Mouse (Mus musculus): ENCODE data around the gene B3gat2.

B3gat2 gene

GRCm38 (mm10) chr1:23826887-23827758, 65.6 kb downstream of the B3gat2 start:
- DNase-seq (ENCODE audit: extremely low read depth, insufficient read length, low spot score): no peak

DNA sequence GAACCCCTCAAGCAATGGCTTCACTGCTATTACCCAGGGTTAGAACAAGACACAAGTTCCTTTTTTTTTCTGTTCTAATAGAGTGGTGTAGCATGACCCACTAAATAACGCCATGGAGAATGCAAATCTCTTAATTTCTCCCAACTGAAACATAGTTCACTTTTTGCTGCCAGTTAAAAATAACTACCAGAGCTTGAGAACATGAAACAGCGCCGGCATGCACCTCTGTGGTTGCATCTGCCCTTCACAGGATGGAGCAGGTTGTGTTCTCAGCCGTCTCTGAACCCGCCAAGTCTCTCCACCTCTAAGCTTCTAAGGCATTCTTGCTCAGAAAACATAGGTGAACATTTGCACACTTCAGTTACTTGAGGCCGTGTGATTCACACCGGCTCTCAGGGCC, 72.7 kb downstream of the B3gat2 start:
- DNase-seq (ENCODE audit: extremely low read depth, insufficient read length, low spot score): no peak

DNA sequence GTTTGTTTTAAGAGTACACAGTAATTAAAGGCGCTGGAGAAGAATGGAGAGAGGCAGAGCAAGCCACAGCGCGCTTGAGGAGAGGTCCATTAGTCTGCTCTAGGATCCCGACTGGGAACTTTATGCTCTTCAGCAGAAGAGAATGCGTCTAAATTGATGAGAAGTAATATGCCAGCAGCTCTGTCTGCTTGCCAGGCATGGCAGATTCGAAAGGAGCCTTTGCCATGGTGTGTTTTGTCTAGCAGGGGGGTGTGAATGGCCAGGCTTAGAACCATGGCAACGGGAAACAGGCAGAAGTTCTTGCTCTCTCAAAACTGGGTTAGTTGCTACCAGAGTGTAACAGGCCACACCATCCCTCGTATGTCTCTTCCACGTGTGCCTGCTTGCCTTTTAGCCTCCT, 73.3 kb downstream of the B3gat2 start:
- no peak for DNase-seq (ENCODE audit: extremely low read depth, insufficient read length, low spot score)

- DNase-seq (ENCODE audit: extremely low read depth, insufficient read length, low spot score): no peak
Observed at GRCm38 (mm10) chr1:23836630-23837029, 75.1 kb downstream of the B3gat2 start.

DNA sequence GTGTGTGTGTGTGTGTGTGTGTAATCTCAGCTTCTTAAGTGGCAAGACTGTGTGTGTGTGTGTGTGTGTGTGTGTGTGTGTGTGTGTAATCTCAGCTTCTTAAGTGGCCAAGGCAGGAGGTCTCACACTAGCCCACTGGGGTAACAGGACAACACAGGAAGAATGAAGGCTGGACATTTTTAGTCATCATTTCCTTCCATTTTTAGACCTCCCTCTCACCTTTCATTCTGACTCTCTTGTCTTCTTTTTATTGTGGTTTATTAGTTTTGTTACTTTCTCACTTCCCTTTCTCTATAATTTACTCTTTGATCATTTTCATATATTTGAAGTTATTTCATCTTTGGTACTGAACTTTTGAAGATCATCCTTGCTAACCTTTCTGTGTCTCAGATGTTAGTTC, 79.4 kb downstream of the B3gat2 start:
- no peak for DNase-seq (ENCODE audit: extremely low read depth, insufficient read length, low spot score)

DNA sequence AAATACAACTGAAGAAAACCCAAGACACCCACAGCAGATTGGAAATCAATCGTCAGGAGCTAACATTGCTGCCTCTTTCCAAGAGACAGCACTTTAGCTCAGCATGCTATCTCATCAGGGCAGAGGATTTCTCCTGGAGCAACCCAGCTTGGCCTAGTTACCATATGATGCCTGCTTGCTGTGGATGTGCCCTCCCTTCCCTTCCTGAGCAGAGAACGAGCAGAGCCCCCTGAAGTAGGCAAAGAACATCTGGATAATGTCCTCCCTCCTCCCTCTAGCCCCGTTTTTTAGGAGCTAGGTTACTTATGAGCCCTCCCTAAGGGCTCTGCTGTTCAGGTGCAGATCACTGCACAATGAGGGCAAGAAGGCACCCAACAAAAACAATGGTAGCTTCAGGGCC, 81.1 kb downstream of the B3gat2 start:
- no peak for DNase-seq (ENCODE audit: extremely low read depth, insufficient read length, low spot score)

DNA sequence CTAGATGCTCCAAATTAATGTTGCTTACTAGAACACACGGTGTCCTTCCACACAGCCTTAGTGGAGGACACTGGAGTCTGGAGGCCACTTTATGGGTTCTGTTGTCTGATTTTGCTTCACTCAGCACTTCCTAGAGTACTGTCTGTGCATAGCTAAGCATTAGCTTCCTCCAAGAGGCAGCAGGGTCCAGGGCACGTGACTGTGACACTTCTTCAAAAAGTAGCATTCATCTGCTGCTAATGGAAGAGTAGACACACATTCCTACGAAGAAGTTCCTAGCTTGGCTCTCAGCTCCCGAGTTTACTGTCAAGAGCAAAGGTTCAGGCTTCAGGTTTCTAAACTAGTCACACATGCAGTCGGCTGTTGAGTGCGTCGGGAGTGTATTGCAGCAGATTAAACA, 82.2 kb downstream of the B3gat2 start:
- no peak for DNase-seq (ENCODE audit: extremely low read depth, insufficient read length, low spot score)

DNA sequence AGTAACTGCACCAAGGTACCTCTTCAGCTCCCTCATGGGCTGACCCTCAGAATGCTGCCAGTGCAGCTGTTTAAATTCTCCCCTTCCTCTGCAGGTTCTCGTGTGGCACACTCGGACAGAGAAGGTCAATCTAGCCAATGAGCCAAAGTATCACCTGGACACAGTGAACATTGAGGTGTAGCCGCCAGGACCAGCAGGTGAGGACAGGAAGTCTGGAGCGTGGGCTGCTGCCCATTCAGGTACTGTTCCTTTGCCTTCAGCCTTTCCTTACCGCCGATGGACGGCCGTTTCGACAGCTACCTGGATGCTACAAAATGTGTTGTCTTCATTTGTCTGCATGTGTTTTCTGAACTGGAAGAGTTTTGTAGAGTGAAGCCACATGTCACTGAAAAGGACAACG, 83.5 kb downstream of the B3gat2 start:
- DNase-seq (ENCODE audit: extremely low read depth, insufficient read length, low spot score): no peak

GRCm38 (mm10) chr1:23846044-23846680, 84.6 kb downstream of the B3gat2 start:
- DNase-seq (ENCODE audit: extremely low read depth, insufficient read length, low spot score): no peak

GRCm38 (mm10) chr1:23855623-23856022, 94.1 kb downstream of the B3gat2 start:
- no peak for DNase-seq (ENCODE audit: extremely low read depth, insufficient read length, low spot score)

DNA sequence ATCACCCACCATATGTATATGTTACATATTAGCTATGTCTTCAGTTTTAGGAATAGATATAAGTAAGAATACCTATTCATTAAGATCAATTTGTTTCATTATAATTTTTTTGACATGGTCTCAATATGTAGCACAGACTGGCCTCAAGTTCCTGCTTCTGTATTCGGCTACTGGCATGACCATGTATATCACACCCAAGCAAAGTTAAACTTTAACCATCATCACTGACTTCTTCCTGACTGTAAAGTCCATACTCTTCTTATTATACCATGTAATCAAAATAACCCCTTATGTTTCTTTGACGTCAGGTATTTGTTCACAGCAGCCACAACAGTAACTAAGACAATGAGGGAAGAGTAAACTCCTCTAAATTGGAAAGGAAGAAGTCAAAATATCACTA, 99.4 kb downstream of the B3gat2 start:
- DNase-seq (ENCODE audit: extremely low read depth, insufficient read length, low spot score): no peak

DNA sequence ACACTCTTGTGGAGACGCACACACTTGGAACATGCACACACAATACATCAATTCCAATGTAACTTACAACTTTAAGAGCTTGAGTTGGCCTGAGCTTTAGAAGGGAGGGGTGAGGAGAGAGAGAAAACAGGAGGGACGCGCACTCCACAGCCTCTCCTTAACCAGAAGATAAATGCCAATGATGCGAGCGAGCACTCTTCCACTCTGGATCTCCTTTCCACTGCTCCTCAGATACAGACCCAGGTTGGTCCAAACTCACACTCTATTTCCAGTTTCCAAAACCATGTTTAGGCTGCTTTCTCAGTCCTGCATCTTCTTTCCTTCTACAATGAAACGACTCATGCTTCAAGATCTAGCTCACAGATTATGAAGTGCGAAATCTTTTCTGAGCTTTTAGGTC, 104.0 kb downstream of the B3gat2 start:
- DNase-seq (ENCODE audit: extremely low read depth, insufficient read length, low spot score): no peak

DNA sequence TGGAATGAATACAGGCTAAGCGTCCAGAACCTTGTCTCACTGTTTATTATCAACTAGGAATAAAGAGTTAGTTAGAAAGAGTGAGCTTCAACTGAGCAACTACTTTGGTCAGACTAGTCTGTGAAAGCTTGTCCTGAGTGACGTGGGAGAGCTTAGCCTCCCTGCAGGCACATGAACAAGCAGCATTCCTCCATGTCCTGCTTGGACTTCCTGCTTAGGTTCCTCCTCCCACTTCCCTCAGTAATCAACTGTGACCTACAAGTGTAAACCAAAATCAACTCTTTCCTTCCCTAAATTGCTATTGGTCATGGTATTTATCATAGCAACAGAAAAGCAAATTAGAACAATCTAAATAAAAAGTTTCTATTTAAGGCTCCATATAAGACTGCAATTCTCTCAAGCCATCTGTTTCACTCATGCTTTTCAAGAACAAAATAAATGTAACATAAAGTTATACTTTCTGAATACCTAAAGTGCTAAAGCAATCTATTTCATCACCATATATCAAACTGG, 105.9 kb downstream of the B3gat2 start:
- no peak for DNase-seq (ENCODE audit: extremely low read depth, insufficient read length, low spot score)

- no peak for DNase-seq (ENCODE audit: extremely low read depth, insufficient read length, low spot score)
Observed at GRCm38 (mm10) chr1:23872194-23872593, 110.6 kb downstream of the B3gat2 start.

- DNase-seq (ENCODE audit: extremely low read depth, insufficient read length, low spot score): no peak
Observed at GRCm38 (mm10) chr1:23882681-23883080, 121.1 kb downstream of the B3gat2 start.

- no peak for DNase-seq (ENCODE audit: extremely low read depth, insufficient read length, low spot score)
Observed at GRCm38 (mm10) chr1:23884087-23884668, 122.6 kb downstream of the B3gat2 start.

DNA sequence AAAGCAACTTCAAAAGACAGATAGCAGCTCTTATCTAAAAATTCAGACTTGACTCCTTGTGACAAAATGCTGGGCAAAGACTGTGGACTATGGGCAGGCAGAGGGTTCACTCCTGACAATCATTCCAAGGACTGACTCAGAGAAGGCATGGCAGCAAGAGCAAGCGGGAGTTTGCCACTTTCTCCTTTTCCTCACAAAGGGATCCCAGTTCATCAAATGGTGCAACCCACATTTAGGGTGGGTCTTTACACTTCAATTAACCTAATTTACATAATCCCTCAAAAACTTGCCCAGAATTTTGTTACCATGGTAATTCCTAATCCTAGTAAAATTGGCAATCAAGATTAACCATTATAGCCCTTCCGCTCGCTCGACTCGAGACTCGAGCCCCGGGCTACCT, 123.4 kb downstream of the B3gat2 start:
- no peak for DNase-seq (ENCODE audit: extremely low read depth, insufficient read length, low spot score)

DNA sequence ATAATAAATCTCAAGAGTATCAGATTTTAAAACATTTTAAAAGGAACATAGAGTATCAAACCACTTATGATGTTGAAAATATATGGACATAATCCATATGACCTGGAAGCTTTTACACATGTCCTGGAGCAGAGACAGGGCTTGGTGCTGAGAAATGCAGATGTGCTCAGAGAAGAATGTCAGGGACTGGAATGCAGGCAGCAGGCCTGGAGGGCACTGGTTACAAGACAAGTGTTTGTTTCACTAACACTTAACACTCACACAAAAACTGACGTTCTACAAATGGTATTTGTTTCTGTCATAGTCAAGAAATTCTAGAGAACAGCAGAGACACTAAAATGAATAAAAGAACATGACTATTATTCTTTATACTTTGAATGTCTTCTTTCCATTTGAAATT, 130.5 kb downstream of the B3gat2 start:
- DNase-seq (ENCODE audit: extremely low read depth, insufficient read length, low spot score): no peak
